Mouse (Mus musculus) lung, adult 2 months (tissue): ENCODE results near the gene Gm14597.

ENCODE experiments used
- CTCF ChIP-seq: fragments of 200-500 bp; IDR thresholded peaks from 2 replicates; pipeline ENCODE4 v1.5.1; 2011; ENCODE audit warnings: mild to moderate bottlenecking, low read length, control low read depth; ENCODE audit not compliant: insufficient read depth
- POLR2A ChIP-seq: fragments of 200-500 bp; IDR thresholded peaks from 2 replicates; pipeline ENCODE4 v1.6.1; 2011; ENCODE audit warnings: low read depth, mild to moderate bottlenecking, control low read depth, low read length, borderline replicate concordance; ENCODE audit errors: extremely low read depth

GRCm38 (mm10) chrX:53607242-53608121 is 1.3 kb downstream of the Gm14597 start, which contains the start of gene Rtl8c:
- TF ChIP-seq CTCF: no peak
- TF ChIP-seq POLR2A: peak; percentile 57; the same call in 1 of the 2 replicates
